Mouse (Mus musculus) cerebellum, adult 11 months (tissue): Measurements from ENCODE around the gene Egflam.

ENCODE experiments used
- DNase-seq: peaks from one replicate; pipeline ENCODE4 v3.0.0; 2022

Egflam gene

DNA sequence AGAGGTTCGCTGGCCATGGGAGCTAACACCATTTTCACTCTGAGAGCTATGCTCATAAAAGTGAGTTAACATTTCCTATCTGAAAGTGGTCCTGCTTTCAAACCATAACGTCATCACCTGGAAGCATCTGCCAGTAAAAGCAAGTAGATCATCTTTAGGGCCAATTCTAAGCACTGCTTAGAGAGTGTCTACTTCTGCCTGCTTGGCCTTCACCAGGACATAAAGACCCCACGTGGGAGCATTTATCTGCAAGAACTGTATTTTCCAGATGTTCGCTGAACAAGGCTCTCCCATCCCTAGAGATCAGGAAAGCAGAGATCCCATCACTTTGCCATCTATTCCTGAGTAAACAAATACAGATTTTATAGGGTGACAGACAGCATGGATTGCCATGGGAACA is 108.2 kb downstream of the Egflam start:
- DNase-seq: no peak

DNA sequence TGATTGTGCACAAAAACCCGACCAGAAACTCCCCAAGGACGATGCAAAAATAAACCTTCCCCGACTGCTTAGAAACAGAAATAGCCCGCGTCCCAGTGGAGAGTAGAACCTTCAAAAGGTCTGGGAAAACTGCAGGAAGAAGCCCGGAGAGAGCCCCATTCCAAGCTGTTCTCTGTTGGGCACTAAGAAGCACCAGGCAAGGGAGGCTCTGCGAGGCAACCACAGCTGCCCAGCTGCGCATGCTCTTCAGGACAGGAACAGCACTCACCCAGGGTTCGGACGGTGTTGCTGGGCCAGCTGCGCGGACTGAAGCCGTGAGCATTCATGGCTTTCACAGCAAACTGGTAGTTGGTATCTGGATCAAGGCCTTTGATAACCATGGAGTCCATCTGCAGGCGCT is 108.7 kb downstream of the Egflam start:
- DNase-seq: no peak

DNA sequence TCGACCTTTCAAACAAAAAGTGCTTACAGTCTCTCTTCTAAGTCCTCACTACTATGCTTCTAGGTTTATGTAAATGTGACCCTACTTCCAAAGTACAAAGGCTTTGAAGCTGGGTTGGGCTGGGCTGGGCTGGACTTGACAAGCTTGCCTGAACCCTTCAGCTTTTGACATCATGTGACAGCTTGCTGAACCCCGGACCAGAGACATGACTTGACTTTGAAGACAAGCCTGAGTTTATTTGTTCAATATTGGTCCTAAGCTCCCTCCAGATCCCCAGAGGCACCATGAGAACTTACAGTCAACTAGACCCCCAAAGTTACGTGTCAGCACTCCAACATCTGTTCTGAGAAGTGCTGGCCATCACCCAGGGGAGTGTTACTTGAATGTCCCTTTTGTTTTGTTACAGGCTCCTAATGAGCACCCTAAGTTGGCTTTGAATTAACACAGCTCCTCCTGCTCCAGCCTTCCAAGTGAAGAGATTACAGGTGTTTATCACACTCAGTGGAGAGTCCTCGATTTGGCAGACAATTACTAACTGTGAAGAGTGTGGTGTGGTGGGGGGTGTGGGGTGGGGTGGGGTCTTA is 109.3 kb downstream of the Egflam start:
- DNase-seq: no peak

DNA sequence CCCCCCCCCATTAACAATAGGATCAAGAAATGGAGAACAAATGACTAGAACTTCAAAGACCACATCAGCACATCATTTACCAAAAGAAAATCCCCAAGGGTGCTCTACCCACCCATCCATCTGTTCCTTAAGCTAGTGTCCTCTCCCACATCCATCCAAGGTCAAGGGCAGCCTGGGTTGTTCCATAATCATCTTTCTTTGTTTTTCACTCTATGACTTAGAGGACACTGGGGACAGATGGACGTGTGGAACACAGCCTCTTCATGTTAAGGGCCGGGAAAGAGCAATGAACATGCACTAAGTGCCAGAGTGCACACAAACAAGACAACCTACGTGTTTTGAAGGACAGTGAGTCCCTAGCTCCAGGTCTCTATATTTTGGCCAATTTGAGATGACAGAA is 110.3 kb downstream of the Egflam start:
- DNase-seq: no peak

DNA sequence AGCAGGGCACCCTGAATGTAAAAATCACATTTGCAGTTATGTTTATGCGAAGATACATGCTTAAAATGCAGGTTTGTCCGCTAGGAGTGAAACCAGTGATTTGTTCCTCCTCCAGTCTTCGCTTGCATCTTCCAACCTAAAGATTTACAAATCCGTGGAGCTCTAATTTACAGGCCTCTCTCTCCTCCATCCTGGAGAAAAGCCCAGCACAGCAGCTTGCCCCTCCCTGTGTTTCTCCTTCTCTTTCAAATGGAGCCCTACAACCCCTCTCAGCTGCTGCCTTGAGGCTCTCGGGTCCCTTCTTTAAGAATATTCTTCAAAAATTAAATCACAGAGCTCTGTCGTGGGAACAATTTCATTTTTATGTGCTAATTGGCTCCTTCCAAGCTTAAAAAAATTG is 116.6 kb downstream of the Egflam start:
- no peak for DNase-seq

DNA sequence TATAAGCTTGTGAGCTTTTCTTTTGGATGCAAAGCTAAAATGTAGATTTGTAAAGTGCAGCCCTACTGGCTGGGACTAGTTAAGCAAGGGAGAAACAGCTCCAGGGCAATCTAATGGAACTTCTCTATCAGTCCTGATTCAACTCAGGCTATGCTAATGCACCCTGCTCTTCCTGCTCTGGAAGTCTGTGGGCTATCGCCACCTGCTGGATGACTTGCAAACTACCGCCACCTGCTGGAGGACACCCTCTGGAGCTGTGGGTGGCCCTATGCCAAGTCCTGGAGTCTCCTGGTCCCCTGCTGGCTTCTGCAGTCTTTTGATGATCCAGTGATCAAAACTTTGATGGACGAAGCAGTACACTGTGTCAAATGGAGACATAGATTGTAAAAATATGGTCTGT is 134.4 kb downstream of the Egflam start:
- peak; percentile 31 for DNase-seq

DNA sequence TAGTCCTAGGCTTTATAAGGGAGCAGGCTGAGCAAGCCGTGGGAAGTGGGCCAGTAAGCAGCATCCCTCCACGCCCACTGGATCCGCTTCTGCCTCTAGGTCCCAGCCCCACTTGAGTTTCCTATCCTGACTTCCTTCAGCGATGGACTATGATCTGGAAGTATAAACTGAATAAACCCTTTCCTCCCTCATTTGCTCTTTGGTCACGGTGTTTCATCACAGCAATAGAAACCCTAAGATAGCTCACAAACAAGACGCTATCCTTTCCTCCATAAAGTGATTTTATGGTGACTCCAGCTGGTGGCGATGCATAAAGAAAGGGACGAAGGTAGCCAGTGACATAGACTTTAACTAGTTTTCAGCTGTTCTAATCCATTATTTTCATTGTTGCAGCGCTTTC is 134.9 kb downstream of the Egflam start:
- DNase-seq: no peak

DNA sequence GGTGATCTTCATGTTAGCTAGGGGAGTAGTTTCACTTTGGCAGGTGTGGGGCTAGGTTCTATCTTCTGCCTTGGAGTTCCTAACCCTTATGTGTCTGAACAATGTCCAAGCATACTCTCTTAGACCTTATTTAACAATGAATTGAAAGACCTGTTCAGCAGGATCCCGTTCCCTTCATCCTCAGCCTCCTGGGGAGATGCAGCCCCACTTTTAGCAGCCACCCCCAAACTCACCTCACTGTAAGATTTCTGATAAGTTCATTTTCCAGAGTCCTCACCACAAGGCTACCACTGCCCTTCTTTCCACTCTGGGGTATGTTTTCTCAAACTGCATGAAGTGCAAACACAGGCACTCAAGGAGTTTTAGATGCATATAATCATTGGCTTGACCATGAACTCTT is 136.8 kb downstream of the Egflam start:
- DNase-seq: no peak

DNA sequence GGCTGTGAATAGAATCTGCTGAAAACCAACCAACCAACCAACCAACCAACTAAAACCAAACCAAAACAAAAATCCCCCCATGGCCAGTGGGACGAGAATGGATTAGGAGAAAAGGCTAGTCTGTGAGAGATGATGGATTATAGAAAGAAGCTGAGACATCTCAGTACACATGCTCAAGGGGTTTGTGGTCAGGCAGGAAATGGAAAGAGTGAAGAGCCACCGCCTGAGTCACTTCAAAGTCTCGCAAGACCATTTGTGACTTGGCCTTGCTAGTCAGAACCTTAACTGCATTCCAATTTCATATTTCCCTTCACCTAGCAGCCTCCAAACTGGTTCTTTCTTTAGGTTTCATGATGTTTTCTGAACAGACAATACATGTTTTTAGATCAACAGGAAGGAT is 141.6 kb downstream of the Egflam start:
- no peak for DNase-seq

DNA sequence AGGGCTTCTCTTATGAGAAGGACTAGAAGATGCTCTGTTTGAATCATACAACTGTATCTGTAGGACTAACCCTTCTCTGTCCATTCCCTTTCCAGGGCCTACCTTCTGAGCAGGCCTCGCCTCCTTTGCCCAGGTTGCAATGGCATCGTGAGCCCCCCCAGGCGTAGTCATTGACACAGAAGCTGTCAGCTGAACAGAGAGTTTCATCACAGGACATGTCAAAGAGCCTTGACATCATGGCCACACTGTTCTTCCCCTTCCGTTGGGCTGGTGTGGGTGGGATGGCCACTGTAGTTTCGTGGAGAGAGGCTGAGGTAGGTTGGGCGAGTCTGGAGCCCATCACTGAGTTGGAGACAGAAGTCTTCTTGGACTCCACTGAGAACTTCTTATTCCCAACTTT is 144.9 kb downstream of the Egflam start:
- no peak for DNase-seq

DNA sequence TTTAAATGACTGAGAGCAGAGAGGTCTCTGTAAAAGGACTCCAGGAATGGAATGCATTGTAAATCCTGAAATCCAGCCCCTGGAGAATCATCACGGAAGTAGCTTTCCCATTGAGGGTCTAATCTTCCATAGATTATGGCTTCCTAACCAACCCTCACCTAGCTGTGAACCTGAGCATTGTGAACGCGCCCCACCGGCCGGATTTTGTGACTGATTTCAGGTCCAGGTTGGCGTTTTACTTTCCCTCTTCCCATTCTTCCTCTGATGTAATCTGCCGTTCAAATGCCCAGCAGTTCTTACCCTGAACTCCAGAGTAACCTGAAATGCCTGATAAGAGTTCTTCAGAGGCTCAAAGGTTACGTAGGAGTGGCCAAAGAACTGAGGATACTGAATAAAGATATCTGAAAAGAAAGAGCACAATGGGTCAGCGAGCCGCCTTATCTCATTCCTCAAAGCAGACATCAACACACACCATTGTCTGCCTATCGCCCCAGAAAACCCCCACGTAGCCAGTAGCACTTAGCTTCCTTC is 146.0 kb downstream of the Egflam start:
- no peak for DNase-seq

DNA sequence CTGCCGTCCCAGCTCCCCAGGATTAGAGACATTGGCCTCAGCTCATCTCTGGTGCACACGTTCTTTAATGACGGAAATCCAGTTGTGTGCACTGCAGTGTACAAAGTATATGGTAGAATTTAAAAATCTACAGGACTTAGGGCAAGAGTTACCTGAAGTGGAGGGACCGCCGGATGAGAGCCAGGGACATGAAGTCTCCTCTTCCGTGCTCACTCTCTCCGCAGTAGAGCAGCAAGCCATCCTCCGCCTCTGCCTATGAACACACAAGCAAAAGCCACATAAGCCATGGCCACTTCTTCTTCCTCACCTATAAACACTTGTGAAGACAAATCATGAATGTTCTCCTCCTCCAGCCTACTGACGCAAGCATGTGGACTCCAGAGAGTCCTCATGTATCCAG is 147.2 kb downstream of the Egflam start:
- DNase-seq: no peak

DNA sequence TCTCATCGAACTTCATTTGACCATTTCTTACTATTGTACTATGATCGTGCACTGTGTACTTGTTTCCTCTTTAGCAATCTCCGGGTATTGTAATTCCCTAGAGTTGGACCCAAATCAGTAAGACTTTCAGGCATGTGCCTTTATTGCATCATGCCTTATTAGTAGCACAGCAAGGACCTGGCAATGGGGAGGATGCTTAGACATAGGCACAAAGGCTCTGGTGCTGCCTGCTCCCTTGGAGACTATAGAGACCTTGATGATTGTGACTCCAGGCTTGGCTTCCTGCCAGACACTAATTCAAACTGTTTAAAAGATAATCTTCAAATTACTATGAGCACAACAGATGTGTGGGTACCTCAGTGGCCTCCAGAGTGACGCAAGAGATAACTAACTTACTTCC is 149.0 kb downstream of the Egflam start:
- DNase-seq: no peak

DNA sequence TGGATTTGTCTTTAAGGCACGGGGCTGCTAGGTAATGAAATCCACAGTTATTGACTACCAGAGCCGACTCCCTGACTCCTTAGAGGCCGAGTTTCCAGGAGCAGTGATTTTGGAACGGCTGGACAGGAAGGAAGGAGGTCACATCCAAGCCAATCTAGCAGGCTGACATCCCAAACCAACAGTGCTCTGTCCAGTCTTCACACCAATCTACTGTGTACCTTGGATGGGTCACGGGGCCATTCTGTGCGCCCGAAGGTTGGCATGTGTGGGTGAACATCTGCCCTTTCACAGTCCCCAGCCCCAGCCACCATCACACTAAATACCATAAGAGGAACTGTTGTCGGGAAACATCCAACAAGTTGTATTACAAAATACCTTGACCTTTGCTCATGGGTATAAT is 150.9 kb downstream of the Egflam start:
- DNase-seq: no peak

DNA sequence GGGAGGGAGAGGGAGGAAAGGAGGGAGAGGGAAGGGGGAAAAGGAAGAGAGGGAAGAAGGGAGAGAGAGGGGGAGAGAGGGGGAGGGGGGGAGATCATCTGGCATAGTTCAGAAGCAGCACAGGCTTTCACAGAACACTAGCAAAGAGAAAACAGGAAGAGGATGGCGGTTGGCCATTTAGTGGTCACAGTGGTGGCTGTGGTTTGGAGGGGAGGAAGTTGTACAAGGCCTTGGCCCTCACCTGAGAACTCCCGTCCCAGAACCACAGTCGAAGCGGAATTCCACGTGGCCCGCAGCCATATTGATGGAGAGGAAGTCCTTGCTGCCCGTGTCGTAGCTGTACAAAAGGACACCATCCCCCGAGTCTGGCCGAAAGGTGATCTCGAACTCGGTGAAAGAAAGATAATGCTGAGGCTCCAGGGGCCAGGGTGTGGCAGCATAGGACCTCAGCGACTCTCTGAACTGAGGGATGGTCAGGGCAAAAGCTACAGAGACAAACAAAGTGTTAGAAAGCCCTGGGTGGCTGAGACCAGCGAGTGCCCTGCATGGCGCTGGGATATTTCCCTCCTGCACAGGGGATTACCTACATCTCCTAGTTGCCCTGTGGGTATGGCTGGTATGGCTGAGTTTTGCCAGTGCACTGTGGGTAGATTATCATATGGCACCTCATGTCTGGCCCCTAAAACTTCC is 155.9 kb downstream of the Egflam start:
- DNase-seq: no peak

DNA sequence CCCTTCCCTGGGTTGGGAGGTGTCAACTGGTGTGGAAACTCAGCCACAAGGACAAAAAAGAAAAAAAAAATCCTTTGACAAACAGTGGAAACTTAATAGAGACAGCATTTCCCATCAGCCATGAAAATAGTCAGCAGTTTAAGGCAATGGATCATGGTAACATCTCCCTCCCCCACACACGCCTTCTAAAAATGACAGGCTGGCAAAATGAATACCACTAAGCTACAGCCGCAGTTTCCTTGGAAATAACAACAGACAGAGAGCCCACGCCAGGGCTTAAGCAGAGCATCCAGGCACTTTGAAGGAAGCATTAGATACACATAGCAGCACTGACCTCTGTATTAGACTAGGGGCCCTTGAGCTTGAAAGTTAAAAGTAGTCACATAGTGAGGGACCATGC is 157.2 kb downstream of the Egflam start:
- no peak for DNase-seq

DNA sequence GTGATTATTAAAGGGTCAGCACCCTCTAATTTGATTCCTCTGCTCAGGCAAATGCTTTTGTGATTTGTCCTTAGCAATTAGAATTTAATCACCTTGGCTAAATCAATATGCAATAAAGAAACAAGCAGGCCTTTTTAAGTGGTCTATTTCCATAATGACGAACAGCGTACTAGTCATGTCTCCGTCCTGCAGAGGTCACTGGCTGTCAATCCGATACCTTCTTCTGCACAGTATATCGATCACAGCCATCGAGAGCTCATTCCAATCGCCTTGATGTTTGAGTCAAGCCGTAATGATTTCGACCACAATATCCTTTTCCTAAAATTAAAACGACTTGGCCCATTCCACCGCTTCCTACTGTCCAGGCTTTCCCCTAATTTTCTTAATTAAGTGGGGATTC is 158.3 kb downstream of the Egflam start:
- no peak for DNase-seq

DNA sequence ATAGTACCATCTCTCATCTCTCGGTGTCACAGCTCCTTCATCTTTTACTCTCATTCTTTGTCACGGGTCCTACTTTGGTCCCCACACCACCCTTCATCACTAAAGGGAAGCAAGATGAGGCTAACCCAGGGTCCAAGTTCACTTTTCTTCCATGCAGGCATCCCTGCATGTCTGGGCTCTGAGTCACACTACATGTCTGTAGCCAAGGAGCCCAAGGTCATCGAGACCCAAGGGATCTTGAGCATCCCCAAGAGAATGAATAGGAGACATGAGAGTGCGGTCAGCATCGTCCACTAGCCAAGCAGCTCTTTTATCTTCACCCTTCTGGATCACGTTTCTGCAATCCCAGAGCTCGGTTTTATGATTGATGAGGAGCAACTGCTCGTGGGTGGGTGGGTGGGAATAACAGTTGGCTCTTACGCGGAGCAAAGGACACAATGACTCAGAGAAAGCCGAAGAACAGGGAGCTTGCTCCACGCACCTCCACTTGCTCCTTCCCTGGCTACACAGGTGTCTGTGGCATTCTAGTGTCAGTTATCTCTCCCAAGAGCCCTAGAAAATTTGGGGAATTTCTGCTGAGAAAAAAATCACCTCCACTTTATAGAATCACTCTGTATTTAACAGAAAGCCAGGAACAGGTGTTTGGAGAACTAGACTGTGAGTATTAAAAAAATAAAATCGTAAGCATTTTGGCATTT is 164.7 kb downstream of the Egflam start:
- DNase-seq: no peak

DNA sequence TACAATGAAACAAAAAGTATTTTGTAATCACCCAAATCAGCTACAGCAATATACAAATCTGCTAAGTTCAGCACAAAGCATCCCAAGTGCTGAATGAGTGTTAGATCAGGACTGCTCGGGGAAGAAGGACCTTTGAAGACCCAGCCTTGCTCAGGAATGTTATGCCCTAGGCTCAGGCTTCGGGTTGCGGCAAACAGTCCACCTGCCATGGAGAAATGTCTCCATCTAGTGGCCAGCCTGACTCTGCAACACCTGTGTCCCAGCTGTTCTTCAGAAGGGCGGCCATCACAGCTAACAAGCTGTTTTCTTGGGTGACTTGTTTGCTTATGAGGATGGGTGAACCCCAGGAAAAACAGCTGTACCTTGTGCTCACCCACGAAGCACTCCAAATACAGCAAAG is 172.0 kb downstream of the Egflam start:
- peak; percentile 36 for DNase-seq

DNA sequence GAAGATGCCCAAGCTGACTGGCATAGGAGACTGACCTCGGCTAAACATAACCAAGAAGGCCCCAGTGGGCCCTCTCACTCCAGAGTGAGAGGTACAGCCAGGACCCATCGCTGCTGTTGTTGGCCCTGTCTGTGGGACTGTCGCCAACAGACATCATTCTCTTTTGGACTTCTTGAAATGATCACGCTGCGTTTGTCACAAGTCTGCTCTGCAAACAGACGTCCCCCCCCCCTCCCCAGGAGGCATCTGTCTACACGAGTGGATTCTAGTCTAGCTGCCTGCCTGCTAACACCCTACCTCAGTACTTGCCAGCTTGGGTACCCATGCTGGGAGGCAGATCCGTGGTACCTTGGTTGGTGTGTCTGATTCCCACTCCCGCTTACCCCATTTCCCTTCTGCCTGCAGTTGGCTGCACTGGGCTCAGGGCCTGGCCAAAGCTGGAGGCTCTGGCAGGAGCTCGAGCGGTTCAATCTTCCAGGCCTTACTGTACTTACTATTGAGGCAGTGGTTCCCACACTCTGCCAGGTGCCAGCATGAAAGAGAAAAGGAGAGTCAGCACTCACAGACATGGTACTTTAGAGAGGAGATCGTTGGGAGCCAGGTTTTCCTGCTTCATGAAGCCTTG is 173.9 kb downstream of the Egflam start:
- DNase-seq: no peak

DNA sequence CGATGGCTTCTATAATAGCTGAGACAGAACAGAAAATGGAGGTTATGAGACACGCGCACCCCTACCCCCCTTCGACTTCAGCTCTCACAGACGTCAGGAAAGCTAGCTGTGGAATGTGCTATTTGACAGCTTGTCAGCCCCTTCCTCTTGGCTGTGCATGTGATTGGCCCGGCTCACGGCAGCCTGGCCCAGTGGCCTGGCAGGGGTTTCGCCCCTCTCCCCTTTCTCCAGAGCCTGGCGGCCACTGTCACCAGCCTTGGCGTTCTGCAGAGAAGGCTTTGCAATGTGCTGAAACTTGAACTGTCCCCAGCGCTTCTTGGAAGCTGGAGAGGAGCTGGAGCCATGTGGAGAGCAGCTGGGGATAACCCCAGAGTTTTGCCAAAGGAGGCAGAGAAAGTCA is 175.4 kb downstream of the Egflam start:
- no peak for DNase-seq

DNA sequence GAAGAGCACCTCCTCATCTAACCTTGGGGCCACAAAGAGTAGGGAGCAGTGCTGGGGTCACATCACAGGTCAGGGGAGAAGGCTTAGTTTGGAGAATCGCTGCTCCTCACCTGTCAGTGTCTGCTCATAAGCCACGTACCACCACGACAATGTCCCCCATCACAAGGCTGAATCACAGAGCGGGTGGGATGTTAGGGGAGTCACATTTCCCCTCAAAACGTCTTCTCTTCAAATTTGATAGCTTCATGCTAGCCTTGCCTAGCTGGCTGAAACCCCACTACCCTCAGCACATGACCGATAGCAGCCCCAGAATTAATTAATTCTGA is 181.0 kb downstream of the Egflam start:
- no peak for DNase-seq

DNA sequence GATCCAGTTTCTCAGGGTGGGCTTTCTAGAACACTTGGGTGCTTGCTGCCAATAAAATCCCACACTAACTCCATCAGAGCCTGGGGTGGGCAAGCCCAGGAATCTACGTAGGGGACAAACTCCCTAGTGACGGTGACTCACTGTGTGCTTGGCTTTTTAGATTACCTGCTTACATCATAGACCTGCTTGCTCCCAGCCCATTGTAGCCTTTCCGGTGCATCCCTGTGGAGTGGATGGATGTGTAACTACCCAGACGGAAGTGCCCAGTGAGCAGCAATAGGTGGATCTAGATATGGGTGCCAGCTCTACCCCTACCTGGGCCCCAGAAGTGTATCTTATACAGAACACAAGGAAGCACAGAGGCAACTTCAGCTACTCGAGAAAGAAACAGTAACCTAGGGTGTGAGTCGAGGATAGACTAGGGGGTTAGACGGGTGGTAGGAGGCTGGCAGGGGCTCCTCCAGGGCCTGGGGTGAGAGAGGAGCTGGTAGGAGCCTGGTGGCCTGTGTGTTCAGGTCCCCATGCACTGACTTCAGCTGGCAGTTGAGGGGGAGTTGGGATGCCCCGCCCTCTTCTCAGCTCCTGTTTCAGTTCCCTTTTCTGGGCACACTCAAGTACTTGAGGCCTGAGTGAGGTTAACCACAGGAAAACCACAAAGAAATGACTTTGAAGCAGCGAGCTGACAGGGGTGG is 181.5 kb downstream of the Egflam start:
- no peak for DNase-seq
